Mouse (Mus musculus) erythroblast, embryonic 14.5 days (primary cell): ENCODE data around the gene Zc3h12c. TPM values are rescaled to one million over a fixed set of nuclear protein-coding genes. Genes with fewer than 3 reads are reported as not detected.

ENCODE experiments used
- H3K27me3 ChIP-seq: 2 replicates; pipeline ENCODE4 v1.6.1; 2012; ENCODE audit warnings: inconsistent platforms; ENCODE audit not compliant: control insufficient read depth
- H3K36me3 ChIP-seq: 2 replicates; pipeline ENCODE4 v1.6.1; 2012; ENCODE audit warnings: mild to moderate bottlenecking, inconsistent platforms; ENCODE audit not compliant: control insufficient read depth
- H3K4me1 ChIP-seq: 2 replicates; pipeline ENCODE4 v1.6.1; 2012; ENCODE audit warnings: inconsistent platforms; ENCODE audit not compliant: control insufficient read depth
- H3K4me3 ChIP-seq: replicated peaks from 2 replicates; pipeline ENCODE3; 2012; ENCODE audit warnings: moderate library complexity, mild to moderate bottlenecking, inconsistent platforms
- H3K9me3 ChIP-seq: 2 replicates; pipeline ENCODE4 v1.6.1; 2012; ENCODE audit warnings: low read length, inconsistent platforms, mixed read lengths; ENCODE audit not compliant: control insufficient read depth
- GATA1 ChIP-seq: IDR thresholded peaks from 2 replicates; pipeline ENCODE4 v1.6.1; 2012; ENCODE audit warnings: low read length, inconsistent platforms, mixed read lengths
- TAL1 ChIP-seq: IDR thresholded peaks from 3 replicates; pipeline ENCODE4 v1.6.1; 2012; ENCODE audit warnings: low read length, inconsistent platforms, mixed read lengths
- polyA plus RNA-seq: library from polyadenylated mRNA; stranded (reverse); fragments of >175 nt; gene quantifications from 2 replicates; pipeline ENCODE4 v1.2.3, GENCODE M21; 2012

Zc3h12c gene
- polyA plus RNA-seq, 1 experiment, result not detected

- Histone ChIP-seq H3K9me3 (no peaks in the 10 kb centered on the region), H3K4me1 (no peaks in the 10 kb centered on the region), H3K4me3 (no peak overlapping the region), H3K27me3 (no peaks in the 10 kb centered on the region), H3K36me3 (no peaks in the 10 kb centered on the region)
- no peak for TF ChIP-seq GATA1
- no peak for TF ChIP-seq TAL1
Observed at GRCm38 (mm10) chr9:52155417-52155816, 13.0 kb downstream of the Zc3h12c start.

GRCm38 (mm10) chr9:52154253-52154652 is 14.1 kb downstream of the Zc3h12c start:
- no peaks in the 10 kb centered on the region for H3K4me1 ChIP-seq
- H3K36me3 ChIP-seq, result no peaks in the 10 kb centered on the region
- TF ChIP-seq TAL1 (no peak), GATA1 (no peak)
- H3K9me3 ChIP-seq, result no peaks in the 10 kb centered on the region
- H3K4me3 ChIP-seq, result no peak overlapping the region
- no peaks in the 10 kb centered on the region for H3K27me3 ChIP-seq

- no peaks in the 10 kb centered on the region for H3K4me1 ChIP-seq
- no peaks in the 10 kb centered on the region for H3K36me3 ChIP-seq
Observed at GRCm38 (mm10) chr9:52152076-52152826, 16.1 kb downstream of the Zc3h12c start.

GRCm38 (mm10) chr9:52149768-52150167 is 18.6 kb downstream of the Zc3h12c start:
- no peaks in the 10 kb centered on the region for H3K4me1 ChIP-seq
- TF ChIP-seq TAL1 (no peak), GATA1 (no peak)
- no peaks in the 10 kb centered on the region for H3K36me3 ChIP-seq
- H3K9me3 ChIP-seq, result no peaks in the 10 kb centered on the region
- H3K4me3 ChIP-seq, result no peak overlapping the region
- H3K27me3 ChIP-seq, result no peaks in the 10 kb centered on the region

More at GRCm38 (mm10) chr9:52152076-52152826, 16.1 kb downstream of the Zc3h12c start:
- Histone ChIP-seq H3K27me3 (no peaks in the 10 kb centered on the region), H3K4me3 (no peak overlapping the region), H3K9me3 (no peaks in the 10 kb centered on the region)
- no peak for TF ChIP-seq GATA1
- TF ChIP-seq TAL1, result no peak

- H3K4me3 ChIP-seq, result no peak overlapping the region
- H3K4me1 ChIP-seq, result no peaks in the 10 kb centered on the region
- no peaks in the 10 kb centered on the region for H3K27me3 ChIP-seq
- no peaks in the 10 kb centered on the region for H3K36me3 ChIP-seq
- TF ChIP-seq GATA1, result no peak
- TF ChIP-seq TAL1, result no peak
- no peaks in the 10 kb centered on the region for H3K9me3 ChIP-seq
Observed at GRCm38 (mm10) chr9:52149286-52149685, 19.1 kb downstream of the Zc3h12c start.

GRCm38 (mm10) chr9:52148831-52149230 is 19.5 kb downstream of the Zc3h12c start:
- no peak overlapping the region for H3K4me3 ChIP-seq
- H3K9me3 ChIP-seq, result no peaks in the 10 kb centered on the region
- no peaks in the 10 kb centered on the region for H3K4me1 ChIP-seq
- no peaks in the 10 kb centered on the region for H3K27me3 ChIP-seq
- no peak for TF ChIP-seq TAL1
- no peak for TF ChIP-seq GATA1
- no peaks in the 10 kb centered on the region for H3K36me3 ChIP-seq

GRCm38 (mm10) chr9:52148311-52148710 is 20.1 kb downstream of the Zc3h12c start:
- no peaks in the 10 kb centered on the region for H3K36me3 ChIP-seq
- H3K27me3 ChIP-seq, result no peaks in the 10 kb centered on the region
- H3K4me3 ChIP-seq, result no peak overlapping the region
- no peaks in the 10 kb centered on the region for H3K4me1 ChIP-seq
- no peak for TF ChIP-seq TAL1
- no peak for TF ChIP-seq GATA1
- H3K9me3 ChIP-seq, result no peaks in the 10 kb centered on the region

GRCm38 (mm10) chr9:52146241-52146640 is 22.1 kb downstream of the Zc3h12c start:
- Histone ChIP-seq H3K9me3 (no peaks in the 10 kb centered on the region), H3K4me3 (no peak overlapping the region), H3K36me3 (no peaks in the 10 kb centered on the region), H3K27me3 (no peaks in the 10 kb centered on the region), H3K4me1 (no peaks in the 10 kb centered on the region)
- TF ChIP-seq TAL1 (no peak), GATA1 (no peak)

- H3K27me3 ChIP-seq, result no peaks in the 10 kb centered on the region
- no peaks in the 10 kb centered on the region for H3K36me3 ChIP-seq
- no peaks in the 10 kb centered on the region for H3K4me1 ChIP-seq
- H3K4me3 ChIP-seq, result no peak overlapping the region
- H3K9me3 ChIP-seq, result no peaks in the 10 kb centered on the region
- no peak for TF ChIP-seq TAL1
- no peak for TF ChIP-seq GATA1
Observed at GRCm38 (mm10) chr9:52132771-52133170, 35.6 kb downstream of the Zc3h12c start.
